Mouse (Mus musculus) heart, adult 2 months (tissue): ENCODE data around the gene Apoe.

ENCODE experiments used
- CTCF ChIP-seq: fragments of 200-600 bp; IDR thresholded peaks from 2 replicates; pipeline ENCODE4 v1.8.1; 2022; ENCODE audit warnings: antibody characterized with exemption, mild to moderate bottlenecking, moderate library complexity
- POLR2A ChIP-seq: fragments of 200-500 bp; IDR thresholded peaks from 2 replicates; pipeline ENCODE4 v1.6.1; 2011; ENCODE audit warnings: mild to moderate bottlenecking, low read depth, low read length, control low read depth; ENCODE audit not compliant: insufficient read depth

DNA sequence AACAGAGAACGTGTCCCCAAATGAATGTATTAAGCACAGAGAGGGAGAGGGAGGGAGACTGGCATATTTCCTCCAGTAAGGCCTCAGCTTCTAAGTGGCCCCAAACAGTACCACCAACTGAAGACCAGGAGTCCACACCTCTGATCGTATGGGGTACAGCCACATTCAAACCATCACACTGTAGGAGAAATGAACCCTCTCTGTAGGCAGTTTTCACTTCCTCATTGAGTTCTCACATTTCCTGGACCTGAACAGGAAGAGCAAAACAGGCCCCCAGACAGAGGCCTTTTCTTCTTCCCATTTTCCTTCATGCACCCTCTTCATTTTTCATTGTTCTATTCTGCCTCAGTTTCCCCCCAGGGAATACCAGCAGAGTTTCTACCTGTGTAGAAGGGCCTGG lies 31.6 kb downstream of the Apoe start:
- TF ChIP-seq POLR2A: no peak
- TF ChIP-seq CTCF: no peak
